Mouse (Mus musculus) erythroblast, embryonic 14.5 days (primary cell): ENCODE measurements at regions not wholly inside any gene's neighbourhood (a gene's known extent, or its start where the extent isn't known, plus 50 kb on each side); places are given as distances from the start of the nearest gene placed in this dataset.

Source experiments
- GATA1 ChIP-seq: IDR thresholded peaks from 2 replicates; pipeline ENCODE4 v1.6.1; 2012; ENCODE audit warnings: low read length, inconsistent platforms, mixed read lengths
- TAL1 ChIP-seq: IDR thresholded peaks from 3 replicates; pipeline ENCODE4 v1.6.1; 2012; ENCODE audit warnings: low read length, inconsistent platforms, mixed read lengths

- TF ChIP-seq TAL1 (peak; percentile 17; the same call in 1 of the 3 replicates), GATA1 (no peak)
Measured at GRCm38 (mm10) chr19:35170554-35170953, 248.4 kb downstream of the Kif20b start.
